Mouse (Mus musculus) ovary, postnatal 10 days (tissue): ENCODE measurements at regions not wholly inside any gene's neighbourhood (a gene's known extent, or its start where the extent isn't known, plus 50 kb on each side); places are given as distances from the start of the nearest gene placed in this dataset.
A peak's percentile ranks its signal among the peaks of the same experiment; 100 is the strongest.

Source experiments
- DNase-seq: peaks from one replicate; pipeline ENCODE4 v3.0.0; 2022; ENCODE audit warnings: low spot score

GRCm38 (mm10) chr3:137728689-137729088, 57.4 kb downstream of the Gm21962 start:
- no peak for DNase-seq

GRCm38 (mm10) chr3:137729421-137729820, 58.1 kb downstream of the Gm21962 start:
- no peak for DNase-seq

GRCm38 (mm10) chr3:137737222-137737800, 66.0 kb downstream of the Gm21962 start:
- no peak for DNase-seq

GRCm38 (mm10) chr3:137741528-137741927, 70.2 kb downstream of the Gm21962 start:
- no peak for DNase-seq

GRCm38 (mm10) chr3:137742119-137742518, 70.8 kb downstream of the Gm21962 start:
- DNase-seq = no peak

- no peak for DNase-seq
Measured at GRCm38 (mm10) chr3:137751732-137752260, 80.5 kb downstream of the Gm21962 start.

- peak; percentile 69 for DNase-seq
Measured at GRCm38 (mm10) chr3:137752447-137753256, 81.3 kb downstream of the Gm21962 start.

GRCm38 (mm10) chr3:137753257-137753654, 81.9 kb downstream of the Gm21962 start:
- no peak for DNase-seq

GRCm38 (mm10) chr3:137755391-137755790, 84.1 kb downstream of the Gm21962 start:
- no peak for DNase-seq

GRCm38 (mm10) chr3:137762213-137762884, 91.0 kb downstream of the Gm21962 start:
- no peak for DNase-seq

GRCm38 (mm10) chr3:137763406-137763805, 92.1 kb downstream of the Gm21962 start:
- no peak for DNase-seq

GRCm38 (mm10) chr3:137768627-137769026, 95.7 kb upstream of the H2afz start:
- no peak for DNase-seq

GRCm38 (mm10) chr3:137775076-137775849, 89.0 kb upstream of the H2afz start:
- no peak for DNase-seq

- no peak for DNase-seq
Measured at GRCm38 (mm10) chr3:137778113-137778512, 86.2 kb upstream of the H2afz start.

- DNase-seq = no peak
Measured at GRCm38 (mm10) chr3:137780029-137780428, 84.3 kb upstream of the H2afz start.

- no peak for DNase-seq
Measured at GRCm38 (mm10) chr3:137782836-137783235, 81.5 kb upstream of the H2afz start.

GRCm38 (mm10) chr3:137783937-137784911, 80.1 kb upstream of the H2afz start:
- no peak for DNase-seq

- DNase-seq = no peak
Measured at GRCm38 (mm10) chr3:137785224-137785623, 79.1 kb upstream of the H2afz start.

- DNase-seq = no peak
Measured at GRCm38 (mm10) chr3:137785871-137786270, 78.4 kb upstream of the H2afz start.

GRCm38 (mm10) chr3:137789671-137790070, 74.6 kb upstream of the H2afz start:
- no peak for DNase-seq

GRCm38 (mm10) chr3:137790340-137790739, 73.9 kb upstream of the H2afz start:
- no peak for DNase-seq
